Mouse (Mus musculus) layer of hippocampus, adult 8-10 months (tissue): ENCODE measurements at regions not wholly inside any gene's neighbourhood (a gene's known extent, or its start where the extent isn't known, plus 50 kb on each side); places are given as distances from the start of the nearest gene placed in this dataset.

Experiments
- DNase-seq, 2 experiments: peaks; one replicate each; pipeline ENCODE4 v3.0.0; 2022; ENCODE audit warnings: low spot score in 2 of 2

DNA sequence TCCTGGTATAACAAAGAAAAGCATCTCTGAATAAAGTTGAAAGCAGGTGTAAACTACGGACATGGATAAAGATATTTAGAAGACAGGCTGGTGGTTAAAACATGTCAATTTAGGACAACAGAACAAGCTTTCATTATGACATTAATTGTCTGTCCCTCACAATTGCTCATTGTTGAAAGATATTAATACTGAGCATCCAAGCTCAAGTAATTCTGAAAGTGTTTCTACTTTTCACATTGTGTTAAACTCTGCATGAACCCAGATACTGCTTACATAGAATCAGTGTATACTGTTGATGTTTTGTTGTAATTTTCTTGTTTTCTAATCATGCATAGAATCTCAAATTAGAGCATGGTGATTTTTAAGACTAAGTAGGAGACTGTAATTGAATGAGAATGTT lies 614.7 kb upstream of the Lingo2 start:
- no peak for DNase-seq

DNA sequence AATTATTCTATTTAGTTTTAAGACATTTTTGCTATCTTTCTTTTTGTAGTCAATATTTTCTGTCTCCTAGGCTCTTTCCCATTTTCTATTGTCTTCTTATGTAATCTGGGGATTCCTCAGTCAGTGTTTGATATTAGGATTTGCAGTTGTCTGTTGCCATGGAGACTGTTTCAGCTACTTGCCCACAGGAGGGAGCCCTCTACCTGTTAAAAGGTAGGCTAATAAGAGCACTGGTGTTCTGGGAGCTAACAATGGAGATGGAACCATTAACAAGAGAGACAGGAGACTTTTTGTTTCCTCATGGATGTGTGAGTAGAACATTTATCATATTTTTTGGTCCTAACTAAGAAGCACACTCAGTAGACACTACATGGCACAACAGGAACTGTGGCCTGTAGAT lies 608.7 kb upstream of the Lingo2 start:
- DNase-seq: peak in 1 of 2 experiments; percentile 7

DNA sequence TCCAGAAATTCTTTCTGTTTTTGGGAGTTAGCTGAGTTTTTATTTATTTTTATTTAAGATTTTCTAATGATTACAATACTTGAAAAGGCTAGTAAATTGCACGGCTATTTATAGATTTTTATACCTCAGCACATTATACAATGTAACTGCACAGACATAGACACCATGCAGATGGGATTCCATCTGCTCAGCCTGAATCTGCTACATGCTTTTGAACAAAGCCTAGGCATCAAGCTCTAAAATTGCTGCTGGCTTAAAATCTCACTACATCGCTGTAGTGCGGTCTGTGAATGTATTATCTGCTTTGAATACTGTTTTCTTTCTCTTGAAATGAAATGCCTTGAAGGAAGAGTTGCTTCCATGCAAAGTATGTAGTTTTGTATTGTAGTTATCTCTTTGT lies 594.5 kb upstream of the Lingo2 start:
- DNase-seq: peak; percentile 48 to 62

DNA sequence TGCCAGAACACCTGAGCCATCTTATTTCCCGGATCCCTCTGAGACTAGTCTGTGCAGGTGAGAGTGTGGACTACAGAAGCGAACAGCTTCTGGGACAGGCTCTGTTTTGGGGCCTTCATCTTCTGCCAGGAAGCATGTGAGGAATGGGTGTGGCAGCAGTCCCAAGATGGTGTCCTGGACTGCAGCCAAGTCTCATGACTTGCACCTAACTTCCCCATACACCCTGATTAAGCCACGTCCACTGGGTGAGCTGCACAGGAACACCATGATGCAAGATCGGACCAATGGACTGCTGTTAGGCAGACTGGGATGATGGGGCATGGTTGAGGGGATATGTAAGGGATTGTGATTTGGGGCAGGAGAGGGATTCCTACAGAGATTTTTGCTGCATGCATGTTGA lies 556.2 kb upstream of the Lingo2 start:
- no peak for DNase-seq
